Mouse (Mus musculus): ENCODE results near the gene Trpv5. TPM values are rescaled to one million over a fixed set of nuclear protein-coding genes. Genes with fewer than 3 reads are reported as not detected.

Trpv5 gene
- 0.05 and 0.07 TPM in 2 replicates for polyA plus RNA-seq (2016; fragmentation: Nextera tagmentation; extraction: Ambion mirVana)

DNA sequence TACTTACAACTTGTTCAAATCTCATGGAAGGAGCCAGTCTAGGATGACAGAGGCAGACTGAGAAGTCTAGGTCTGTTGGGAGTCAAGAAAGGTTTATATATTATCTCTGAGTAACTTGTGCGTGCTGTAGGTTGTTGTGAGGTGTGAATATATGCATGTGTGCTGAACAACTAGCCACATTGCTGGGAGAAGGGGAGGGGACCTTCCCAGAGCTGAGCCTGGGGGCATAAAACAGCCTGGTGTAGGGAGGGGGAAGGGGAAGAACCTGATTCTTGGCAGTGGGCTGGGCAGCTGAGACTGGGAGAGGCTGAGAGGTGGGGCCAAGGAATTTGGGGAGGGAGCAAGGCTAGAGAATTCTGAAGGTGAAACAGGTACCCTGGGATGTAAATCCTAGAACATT is at the start of gene Trpv5:
Trpv5 (minus strand) TSS at position 101 of the 400 bp plus-strand sequence.
- ATAC-seq, result no peak
- WGBS (ENCODE audit: insufficient replicate concordance), result 83% methylated on average over 1 of the region's 1 CpGs
- H3K27ac ChIP-seq, result no peak within 1 kb of the TSS
- no peak within 1 kb of the TSS for H3K4me3 ChIP-seq
- H3K4me2 ChIP-seq, result no peak within 1 kb of the TSS
- peaks cover 17% of the 10 kb centered on the region for H3K4me1 ChIP-seq
- peaks cover 6% of the 10 kb centered on the region for H3K27me3 ChIP-seq (replicated peaks)
- H3K36me3 ChIP-seq, result peaks cover 16% of the 10 kb centered on the region
- no peaks in the 10 kb centered on the region for H3K9me3 ChIP-seq (replicated peaks)
- no peak within 1 kb of the TSS for H3K9ac ChIP-seq

GRCm38 (mm10) chr6:41727989-41728609 is 47.5 kb upstream of the Trpv5 start:
- WGBS (ENCODE audit: insufficient replicate concordance), result 53% methylated on average over 1 of the region's 1 CpGs
- no peak overlapping the region; the same call in 1 of the 2 replicates for H3K27ac ChIP-seq
- H3K4me2 ChIP-seq, result no peak overlapping the region
- peak; percentile 83 for ATAC-seq
- H3K36me3 ChIP-seq, result no peaks in the 10 kb centered on the region
- H3K9ac ChIP-seq, result no peak overlapping the region
- H3K4me3 ChIP-seq, result no peak overlapping the region
- H3K4me1 ChIP-seq, result peaks cover 8% of the 10 kb centered on the region
- H3K9me3 ChIP-seq (replicated peaks), result no peaks in the 10 kb centered on the region
- no peaks in the 10 kb centered on the region for H3K27me3 ChIP-seq (replicated peaks)

GRCm38 (mm10) chr6:41721430-41721829 is 40.9 kb upstream of the Trpv5 start:
- peaks cover 16% of the 10 kb centered on the region for H3K4me1 ChIP-seq
- ATAC-seq, result peak; percentile 72
- 37% methylated on average over 2 of the region's 2 CpGs for WGBS (ENCODE audit: insufficient replicate concordance)

GRCm38 (mm10) chr6:41710281-41710680 is 29.7 kb upstream of the Trpv5 start:
- no peaks in the 10 kb centered on the region for H3K27me3 ChIP-seq (replicated peaks)
- WGBS (ENCODE audit: insufficient replicate concordance), result 17% methylated on average over 1 of the region's 1 CpGs
- H3K4me3 ChIP-seq, result no peak overlapping the region
- peak overlapping the region; percentile 43; the same call in 1 of the 2 replicates for H3K9ac ChIP-seq
- peak; percentile 56 for ATAC-seq
- H3K4me1 ChIP-seq, result peaks cover 73% of the 10 kb centered on the region
- no peaks in the 10 kb centered on the region for H3K9me3 ChIP-seq (replicated peaks)
- H3K36me3 ChIP-seq, result no peaks in the 10 kb centered on the region
- peak overlapping the region; percentile 48 for H3K4me2 ChIP-seq
- peak overlapping the region; percentile 85 for H3K27ac ChIP-seq

More at GRCm38 (mm10) chr6:41721430-41721829, 40.9 kb upstream of the Trpv5 start:
- Histone ChIP-seq H3K4me2 (no peak overlapping the region), H3K27me3 (replicated peaks) (no peaks in the 10 kb centered on the region), H3K36me3 (no peaks in the 10 kb centered on the region), H3K9ac (no peak overlapping the region), H3K4me3 (no peak overlapping the region), H3K27ac (peak overlapping the region; percentile 18; the same call in 1 of the 2 replicates), H3K9me3 (replicated peaks) (no peaks in the 10 kb centered on the region)

GRCm38 (mm10) chr6:41706275-41706674 is 25.7 kb upstream of the Trpv5 start:
- Histone ChIP-seq H3K9ac (peak overlapping the region; percentile 61), H3K4me3 (peak overlapping the region; percentile 4; the same call in 1 of the 2 replicates), H3K27ac (peak overlapping the region; percentile 98), H3K4me2 (peak overlapping the region; percentile 78), H3K36me3 (peaks cover 16% of the 10 kb centered on the region), H3K27me3 (replicated peaks) (no peaks in the 10 kb centered on the region), H3K4me1 (peaks cover 59% of the 10 kb centered on the region), H3K9me3 (replicated peaks) (no peaks in the 10 kb centered on the region)
- 24% methylated on average over 7 of the region's 7 CpGs for WGBS (ENCODE audit: insufficient replicate concordance)
- peak; percentile 89 for ATAC-seq

- ATAC-seq, result peak; percentile 82
- peaks cover 36% of the 10 kb centered on the region for H3K36me3 ChIP-seq
- H3K27me3 ChIP-seq (replicated peaks), result no peaks in the 10 kb centered on the region
- peaks cover 52% of the 10 kb centered on the region for H3K4me1 ChIP-seq
- H3K27ac ChIP-seq, result peak within 1 kb of the TSS; percentile 98
- peak within 1 kb of the TSS; percentile 94 for H3K9ac ChIP-seq
- peak within 1 kb of the TSS; percentile 78 for H3K4me2 ChIP-seq
- H3K9me3 ChIP-seq (replicated peaks), result no peaks in the 10 kb centered on the region
- WGBS (ENCODE audit: insufficient replicate concordance), result 12% methylated on average over 1 of the region's 1 CpGs
- peak within 1 kb of the TSS; percentile 73 for H3K4me3 ChIP-seq
Observed at GRCm38 (mm10) chr6:41704123-41704522, 23.6 kb upstream of the Trpv5 start, which contains the start of gene Kel. TSS of gene Kel (minus strand) at chr6:41704339.

GRCm38 (mm10) chr6:41702928-41703327 is 22.4 kb upstream of the Trpv5 start:
- H3K4me2 ChIP-seq, result peak overlapping the region; percentile 78
- ATAC-seq, result peak; percentile 59
- H3K27me3 ChIP-seq (replicated peaks), result no peaks in the 10 kb centered on the region
- H3K36me3 ChIP-seq, result peaks cover 48% of the 10 kb centered on the region
- peak overlapping the region; percentile 98 for H3K27ac ChIP-seq
- peak overlapping the region; percentile 73 for H3K4me3 ChIP-seq
- WGBS (ENCODE audit: insufficient replicate concordance), result 23% methylated on average over 2 of the region's 2 CpGs
- peaks cover 55% of the 10 kb centered on the region for H3K4me1 ChIP-seq
- H3K9me3 ChIP-seq (replicated peaks), result no peaks in the 10 kb centered on the region
- H3K9ac ChIP-seq, result peak overlapping the region; percentile 94

DNA sequence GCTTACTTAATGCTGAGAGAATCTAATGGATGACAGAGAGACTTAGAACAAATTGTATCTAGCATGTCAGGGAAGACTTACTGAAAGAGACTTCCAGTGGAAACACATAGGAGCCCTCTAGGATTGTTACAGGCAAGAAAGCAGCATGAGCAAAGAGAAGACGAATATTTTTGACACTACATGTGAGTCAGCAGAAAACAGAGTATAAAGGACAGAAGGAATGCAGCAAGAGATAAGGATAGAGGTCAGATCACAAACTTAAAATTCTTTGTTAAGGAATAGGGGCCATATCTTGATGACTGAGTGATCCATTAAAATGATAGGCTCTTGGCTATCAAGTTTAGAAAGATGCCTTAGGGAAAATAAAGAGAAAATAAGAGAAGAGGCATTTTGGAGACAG is 20.7 kb upstream of the Trpv5 start:
- no peaks in the 10 kb centered on the region for H3K9me3 ChIP-seq (replicated peaks)
- H3K27ac ChIP-seq, result peak overlapping the region; percentile 98
- 19% methylated on average over 1 of the region's 1 CpGs for WGBS (ENCODE audit: insufficient replicate concordance)
- peaks cover 48% of the 10 kb centered on the region for H3K4me1 ChIP-seq
- H3K27me3 ChIP-seq (replicated peaks), result no peaks in the 10 kb centered on the region
- H3K4me2 ChIP-seq, result peak overlapping the region; percentile 78
- H3K36me3 ChIP-seq, result peaks cover 63% of the 10 kb centered on the region
- no peak for ATAC-seq
- peak overlapping the region; percentile 94 for H3K9ac ChIP-seq
- H3K4me3 ChIP-seq, result peak overlapping the region; percentile 73

GRCm38 (mm10) chr6:41694407-41694806 is 13.8 kb upstream of the Trpv5 start:
- WGBS (ENCODE audit: insufficient replicate concordance), result 83% methylated on average over 1 of the region's 1 CpGs
- H3K36me3 ChIP-seq, result peaks cover 94% of the 10 kb centered on the region

DNA sequence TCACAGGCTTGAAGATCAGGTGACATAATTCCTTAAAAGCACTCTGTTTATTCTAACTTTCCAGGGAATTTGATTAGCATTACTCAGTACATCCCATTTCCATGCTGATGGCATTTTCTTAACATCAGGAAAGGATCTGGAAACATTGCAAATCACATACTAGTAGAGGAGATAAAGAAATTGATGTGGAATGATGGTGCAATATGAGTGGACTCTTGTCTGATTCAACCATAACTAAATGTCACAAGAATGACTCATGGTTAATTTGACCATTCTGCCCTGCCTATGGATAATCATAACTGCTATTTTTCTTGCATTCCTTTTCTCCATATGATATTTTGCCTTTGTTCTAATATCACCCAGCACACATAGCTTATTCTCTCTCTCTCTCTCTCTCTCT is 11.6 kb upstream of the Trpv5 start:
- no peak overlapping the region for H3K4me3 ChIP-seq

More at GRCm38 (mm10) chr6:41694407-41694806, 13.8 kb upstream of the Trpv5 start:
- no peak overlapping the region for H3K27ac ChIP-seq
- H3K9ac ChIP-seq, result no peak overlapping the region
- H3K4me2 ChIP-seq, result no peak overlapping the region
- H3K4me1 ChIP-seq, result peaks cover 36% of the 10 kb centered on the region
- no peaks in the 10 kb centered on the region for H3K9me3 ChIP-seq (replicated peaks)
- H3K4me3 ChIP-seq, result no peak overlapping the region
- ATAC-seq, result no peak; the same call in 1 of the 2 replicates
- H3K27me3 ChIP-seq (replicated peaks), result no peaks in the 10 kb centered on the region

DNA sequence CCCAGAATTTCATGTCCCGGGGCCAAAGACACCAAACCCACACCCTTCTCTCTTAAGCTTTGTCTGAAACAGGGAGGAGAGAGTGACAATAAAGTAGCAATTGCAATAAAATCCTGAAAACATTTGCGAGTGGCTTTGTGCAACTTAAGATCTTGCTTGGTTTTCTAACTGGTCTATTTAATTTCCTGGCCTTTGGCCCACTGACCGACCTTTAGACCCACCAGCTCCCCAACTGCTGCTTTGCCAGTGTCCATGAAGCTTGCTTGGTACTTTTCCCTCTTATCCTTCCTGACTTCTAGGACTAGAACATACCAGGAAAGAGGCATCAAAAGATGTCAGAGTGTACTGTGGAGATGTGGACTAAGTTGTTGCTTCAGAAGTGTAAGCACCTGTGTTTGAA is 5.0 kb upstream of the Trpv5 start:
- peak overlapping the region; percentile 7; the same call in 1 of the 2 replicates for H3K4me2 ChIP-seq
- no peaks in the 10 kb centered on the region for H3K27me3 ChIP-seq (replicated peaks)
- H3K9me3 ChIP-seq (replicated peaks), result no peaks in the 10 kb centered on the region
- WGBS (ENCODE audit: insufficient replicate concordance), result 79% methylated on average over 3 of the region's 3 CpGs
- H3K4me3 ChIP-seq, result no peak overlapping the region
- ATAC-seq, result no peak
- peak overlapping the region; percentile 68 for H3K27ac ChIP-seq
- peaks cover 65% of the 10 kb centered on the region for H3K36me3 ChIP-seq
- peaks cover 57% of the 10 kb centered on the region for H3K4me1 ChIP-seq
- peak overlapping the region; percentile 41; the same call in 1 of the 2 replicates for H3K9ac ChIP-seq

More for the DNA sequence above, 11.6 kb upstream of the Trpv5 start:
- H3K9me3 ChIP-seq (replicated peaks), result no peaks in the 10 kb centered on the region
- no peak overlapping the region for H3K9ac ChIP-seq
- peaks cover 39% of the 10 kb centered on the region for H3K4me1 ChIP-seq
- peaks cover 94% of the 10 kb centered on the region for H3K36me3 ChIP-seq
- no peak overlapping the region for H3K27ac ChIP-seq
- ATAC-seq, result no peak
- no peaks in the 10 kb centered on the region for H3K27me3 ChIP-seq (replicated peaks)
- H3K4me2 ChIP-seq, result no peak overlapping the region

DNA sequence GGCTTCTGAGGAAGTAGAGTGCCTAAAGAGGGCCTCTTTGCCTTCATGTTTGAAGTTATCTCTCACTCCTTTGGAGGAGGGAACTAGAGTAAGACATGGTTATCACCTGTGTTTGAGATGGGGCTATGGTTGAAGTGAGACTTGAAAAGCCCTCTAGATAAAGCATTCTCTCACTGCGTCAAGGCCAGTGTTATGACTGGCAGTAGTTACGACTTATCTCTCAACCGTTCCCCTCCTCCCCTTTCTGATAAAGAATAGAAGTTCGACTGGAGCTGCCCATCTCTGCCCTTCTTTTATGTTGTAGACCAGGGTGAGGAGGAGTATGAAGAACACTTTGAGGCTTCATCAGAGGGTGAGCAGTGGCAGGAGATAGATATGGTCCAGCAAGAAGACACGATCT is 4.3 kb upstream of the Trpv5 start:
- WGBS (ENCODE audit: insufficient replicate concordance), result 16% methylated on average over 5 of the region's 5 CpGs
- Histone ChIP-seq H3K36me3 (peaks cover 58% of the 10 kb centered on the region), H3K9me3 (replicated peaks) (no peaks in the 10 kb centered on the region), H3K9ac (no peak overlapping the region), H3K27me3 (replicated peaks) (peaks cover 5% of the 10 kb centered on the region), H3K4me3 (no peak overlapping the region), H3K4me2 (no peak overlapping the region), H3K4me1 (peaks cover 56% of the 10 kb centered on the region), H3K27ac (peak overlapping the region; percentile 68)
- peak; percentile 88 for ATAC-seq

Measured in liver, embryonic 12.5 days (tissue).